Mouse (Mus musculus): Measurements from ENCODE around the gene Trpc4ap. TPM values are rescaled to one million over a fixed set of nuclear protein-coding genes. Genes with fewer than 3 reads are reported as not detected.
A peak's percentile ranks its signal among the peaks of the same experiment; 100 is the strongest.

Trpc4ap gene
- polyA plus RNA-seq, 1 experiment from 2014 or later = 102 TPM

- H3K36me3 ChIP-seq (ENCODE audit: insufficient read depth, low read length) = no peaks in the 10 kb centered on the region
- no peak overlapping the region for H3K27ac ChIP-seq
- no peak for ATAC-seq (replicated peaks; ENCODE audit: low FRiP score, low read depth)
- no peak for TF ChIP-seq CTCF (IDR thresholded peaks at IDR 0.05; ENCODE audit: low read depth)
- no peak overlapping the region for H3K9ac ChIP-seq (ENCODE audit: low read depth, low read length)
- H3K4me3 ChIP-seq (replicated peaks; ENCODE audit: low read depth, low read length) = no peak overlapping the region
- H3K4me2 ChIP-seq (ENCODE audit: low read length) = no peak overlapping the region
- H3K27me3 ChIP-seq (ENCODE audit: insufficient read depth, low read length) = no peaks in the 10 kb centered on the region
- no peaks in the 10 kb centered on the region for H3K9me3 ChIP-seq (replicated peaks; ENCODE audit: low read length)
- H3K4me1 ChIP-seq (replicated peaks; ENCODE audit: insufficient read depth, low read length) = no peaks in the 10 kb centered on the region
- no peak for DNase-seq (ENCODE audit: low spot score)
- WGBS = 89% methylated on average over 4 of the region's 4 CpGs
Observed at GRCm38 (mm10) chr2:155679586-155680110, 12.5 kb downstream of the Trpc4ap start.

- TF ChIP-seq CTCF (IDR thresholded peaks at IDR 0.05; ENCODE audit: low read depth) = no peak
- ATAC-seq (replicated peaks; ENCODE audit: low FRiP score, low read depth) (no peak), DNase-seq (ENCODE audit: low spot score) (no peak)
- Histone ChIP-seq H3K9ac (ENCODE audit: low read depth, low read length) (no peak overlapping the region), H3K36me3 (ENCODE audit: insufficient read depth, low read length) (peaks cover 19% of the 10 kb centered on the region), H3K9me3 (replicated peaks; ENCODE audit: low read length) (no peaks in the 10 kb centered on the region), H3K27ac (no peak overlapping the region), H3K27me3 (ENCODE audit: insufficient read depth, low read length) (no peaks in the 10 kb centered on the region), H3K4me3 (replicated peaks; ENCODE audit: low read depth, low read length) (no peak overlapping the region), H3K4me1 (replicated peaks; ENCODE audit: insufficient read depth, low read length) (no peaks in the 10 kb centered on the region), H3K4me2 (ENCODE audit: low read length) (no peak overlapping the region)
- 68% methylated on average over 4 of the region's 4 CpGs for WGBS
Observed at GRCm38 (mm10) chr2:155675118-155675517, 17.1 kb downstream of the Trpc4ap start.

- ATAC-seq (replicated peaks; ENCODE audit: low FRiP score, low read depth) = no peak
Observed at GRCm38 (mm10) chr2:155673546-155673945, 18.6 kb downstream of the Trpc4ap start.

GRCm38 (mm10) chr2:155671236-155671635, 20.9 kb downstream of the Trpc4ap start:
- Histone ChIP-seq H3K36me3 (ENCODE audit: insufficient read depth, low read length) (peaks cover 28% of the 10 kb centered on the region), H3K9me3 (replicated peaks; ENCODE audit: low read length) (no peaks in the 10 kb centered on the region), H3K9ac (ENCODE audit: low read depth, low read length) (no peak overlapping the region), H3K4me3 (replicated peaks; ENCODE audit: low read depth, low read length) (no peak overlapping the region), H3K4me1 (replicated peaks; ENCODE audit: insufficient read depth, low read length) (no peaks in the 10 kb centered on the region), H3K27ac (no peak overlapping the region), H3K27me3 (ENCODE audit: insufficient read depth, low read length) (no peaks in the 10 kb centered on the region), H3K4me2 (ENCODE audit: low read length) (no peak overlapping the region)
- ATAC-seq (replicated peaks; ENCODE audit: low FRiP score, low read depth) (no peak), DNase-seq (ENCODE audit: low spot score) (no peak)
- WGBS = 88% methylated on average over 4 of the region's 4 CpGs
- TF ChIP-seq CTCF (IDR thresholded peaks at IDR 0.05; ENCODE audit: low read depth) = no peak

More at GRCm38 (mm10) chr2:155673546-155673945, 18.6 kb downstream of the Trpc4ap start:
- peaks cover 20% of the 10 kb centered on the region for H3K36me3 ChIP-seq (ENCODE audit: insufficient read depth, low read length)
- H3K27ac ChIP-seq = no peak overlapping the region
- H3K4me3 ChIP-seq (replicated peaks; ENCODE audit: low read depth, low read length) = no peak overlapping the region
- WGBS = 21% methylated on average over 2 of the region's 2 CpGs
- H3K9ac ChIP-seq (ENCODE audit: low read depth, low read length) = no peak overlapping the region
- peak; percentile 78 for TF ChIP-seq CTCF (IDR thresholded peaks at IDR 0.05; ENCODE audit: low read depth)
- peak; percentile 73 for DNase-seq (ENCODE audit: low spot score)
- no peaks in the 10 kb centered on the region for H3K27me3 ChIP-seq (ENCODE audit: insufficient read depth, low read length)
- no peaks in the 10 kb centered on the region for H3K9me3 ChIP-seq (replicated peaks; ENCODE audit: low read length)
- no peaks in the 10 kb centered on the region for H3K4me1 ChIP-seq (replicated peaks; ENCODE audit: insufficient read depth, low read length)
- H3K4me2 ChIP-seq (ENCODE audit: low read length) = no peak overlapping the region

GRCm38 (mm10) chr2:155668461-155668860, 23.7 kb downstream of the Trpc4ap start:
- ATAC-seq (replicated peaks; ENCODE audit: low FRiP score, low read depth) (no peak), DNase-seq (ENCODE audit: low spot score) (peak; percentile 40)
- Histone ChIP-seq H3K4me3 (replicated peaks; ENCODE audit: low read depth, low read length) (no peak overlapping the region), H3K9me3 (replicated peaks; ENCODE audit: low read length) (no peaks in the 10 kb centered on the region), H3K27me3 (ENCODE audit: insufficient read depth, low read length) (no peaks in the 10 kb centered on the region), H3K36me3 (ENCODE audit: insufficient read depth, low read length) (peaks cover 45% of the 10 kb centered on the region), H3K27ac (no peak overlapping the region), H3K4me1 (replicated peaks; ENCODE audit: insufficient read depth, low read length) (no peaks in the 10 kb centered on the region), H3K4me2 (ENCODE audit: low read length) (no peak overlapping the region), H3K9ac (ENCODE audit: low read depth, low read length) (no peak overlapping the region)
- peak; percentile 60 for TF ChIP-seq CTCF (IDR thresholded peaks at IDR 0.05; ENCODE audit: low read depth)
- WGBS = 92% methylated on average over 4 of the region's 4 CpGs

GRCm38 (mm10) chr2:155667881-155668280, 24.3 kb downstream of the Trpc4ap start:
- ATAC-seq (replicated peaks; ENCODE audit: low FRiP score, low read depth) (no peak), DNase-seq (ENCODE audit: low spot score) (no peak)
- WGBS = 98% methylated on average over 8 of the region's 8 CpGs
- Histone ChIP-seq H3K9me3 (replicated peaks; ENCODE audit: low read length) (no peaks in the 10 kb centered on the region), H3K27ac (no peak overlapping the region), H3K4me3 (replicated peaks; ENCODE audit: low read depth, low read length) (no peak overlapping the region), H3K9ac (ENCODE audit: low read depth, low read length) (no peak overlapping the region), H3K4me1 (replicated peaks; ENCODE audit: insufficient read depth, low read length) (no peaks in the 10 kb centered on the region), H3K4me2 (ENCODE audit: low read length) (no peak overlapping the region), H3K27me3 (ENCODE audit: insufficient read depth, low read length) (no peaks in the 10 kb centered on the region), H3K36me3 (ENCODE audit: insufficient read depth, low read length) (peaks cover 45% of the 10 kb centered on the region)
- no peak for TF ChIP-seq CTCF (IDR thresholded peaks at IDR 0.05; ENCODE audit: low read depth)

- ATAC-seq (replicated peaks; ENCODE audit: low FRiP score, low read depth) (no peak), DNase-seq (ENCODE audit: low spot score) (no peak)
- Histone ChIP-seq H3K4me1 (replicated peaks; ENCODE audit: insufficient read depth, low read length) (no peaks in the 10 kb centered on the region), H3K9me3 (replicated peaks; ENCODE audit: low read length) (no peaks in the 10 kb centered on the region), H3K27ac (no peak overlapping the region), H3K4me3 (replicated peaks; ENCODE audit: low read depth, low read length) (no peak overlapping the region), H3K36me3 (ENCODE audit: insufficient read depth, low read length) (peaks cover 51% of the 10 kb centered on the region), H3K4me2 (ENCODE audit: low read length) (no peak overlapping the region), H3K27me3 (ENCODE audit: insufficient read depth, low read length) (no peaks in the 10 kb centered on the region), H3K9ac (ENCODE audit: low read depth, low read length) (no peak overlapping the region)
- 86% methylated on average over 6 of the region's 6 CpGs for WGBS
- TF ChIP-seq CTCF (IDR thresholded peaks at IDR 0.05; ENCODE audit: low read depth) = no peak
Observed at GRCm38 (mm10) chr2:155663910-155664460, 28.2 kb downstream of the Trpc4ap start.

All from kidney, postnatal 0 days (tissue).